Mouse (Mus musculus) urinary bladder, postnatal 4 days (tissue): ENCODE measurements around the gene Gm27027.

Experiments used
- DNase-seq, 2 experiments: peaks; one replicate each; pipeline ENCODE4 v3.0.0; 2021 to 2022; ENCODE audit warnings: low spot score in 2 of 2

Gene Gm27027

DNA sequence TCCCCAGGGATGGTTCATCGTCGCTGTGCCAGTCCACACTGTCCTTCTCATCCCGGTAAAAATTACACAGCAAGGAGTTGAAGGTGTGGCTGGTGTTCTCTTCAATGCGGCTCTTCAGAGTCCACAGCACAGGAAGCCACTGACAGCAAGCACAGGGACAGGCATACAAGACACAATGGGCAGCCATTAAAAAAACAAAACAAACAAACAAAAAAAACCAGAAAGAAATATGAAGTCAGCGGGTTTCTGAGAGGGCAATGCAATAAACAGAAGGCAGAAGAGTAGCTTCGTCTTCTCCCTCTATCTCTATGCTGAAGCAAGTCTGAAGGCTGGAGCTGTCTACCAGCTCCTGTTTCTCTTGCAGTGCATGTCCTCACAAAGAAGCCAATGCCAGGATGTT, at the start of gene Gm27027:
Gene Gm27027 (minus strand): TSS at position 101 of the 400 bp plus-strand sequence.
- no peak for DNase-seq

GRCm38 (mm10) chr2:94045411-94046090, 49.4 kb upstream of the Gm27027 start:
- DNase-seq = no peak

DNA sequence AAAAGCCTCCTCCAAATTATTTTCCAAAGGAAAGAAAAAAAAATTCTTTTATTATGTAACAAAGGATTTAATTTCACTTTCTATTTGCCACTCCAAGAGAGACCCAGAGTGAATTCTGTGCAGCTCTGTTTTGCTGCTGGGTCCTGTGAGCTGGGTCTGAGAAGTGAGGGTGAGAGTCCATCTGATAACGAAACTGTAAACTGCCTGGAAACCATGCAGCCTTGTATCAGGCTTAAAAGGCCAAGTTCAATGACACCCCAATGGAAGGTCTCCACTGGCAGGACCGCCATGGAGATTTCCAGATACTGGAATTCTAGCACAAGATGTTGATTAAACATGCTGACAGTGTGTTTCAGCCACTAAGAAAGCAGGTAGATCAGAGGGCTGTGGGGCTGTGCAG, 48.0 kb upstream of the Gm27027 start:
- DNase-seq = no peak

GRCm38 (mm10) chr2:94043662-94044061, 47.5 kb upstream of the Gm27027 start:
- DNase-seq = no peak

- DNase-seq = no peak
Observed at GRCm38 (mm10) chr2:94042461-94042860, 46.3 kb upstream of the Gm27027 start.

DNA sequence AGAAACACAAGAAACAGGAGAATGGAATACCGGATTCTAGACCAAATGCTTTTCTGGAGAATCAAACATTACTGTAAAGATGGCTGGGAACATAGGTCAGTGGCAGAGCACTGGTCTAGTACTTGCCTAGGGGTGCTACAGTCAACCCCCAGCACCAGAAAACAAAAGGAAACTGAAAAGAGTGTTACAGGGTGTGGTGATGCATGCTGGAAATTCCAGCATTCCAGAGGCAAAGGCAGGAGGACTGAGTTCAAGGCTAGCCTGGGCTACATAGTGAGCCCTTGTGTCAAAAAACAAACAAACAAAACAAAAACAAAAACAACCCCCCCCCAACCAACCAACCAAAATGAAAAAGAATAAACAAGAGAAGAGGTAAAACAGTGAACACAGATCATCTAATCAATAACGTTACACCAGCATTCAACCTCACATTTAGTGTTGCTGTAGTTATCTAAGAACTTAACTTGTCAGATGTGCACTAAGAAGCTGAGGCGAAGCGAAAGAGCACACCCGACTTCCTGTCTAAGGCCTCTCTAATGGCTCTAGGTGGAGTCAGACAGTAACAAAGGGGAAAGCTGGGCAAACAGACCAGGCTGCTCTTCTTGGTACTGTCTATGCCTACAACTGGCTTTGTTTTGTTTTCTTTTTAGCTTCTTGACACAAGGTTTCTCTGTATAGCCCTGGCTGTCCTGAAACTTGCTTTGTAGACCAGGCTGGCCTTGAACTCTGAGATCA, 44.4 kb upstream of the Gm27027 start:
- no peak for DNase-seq

- DNase-seq = peak; percentile 26 to 67
Observed at GRCm38 (mm10) chr2:94035428-94036331, 39.5 kb upstream of the Gm27027 start.

DNA sequence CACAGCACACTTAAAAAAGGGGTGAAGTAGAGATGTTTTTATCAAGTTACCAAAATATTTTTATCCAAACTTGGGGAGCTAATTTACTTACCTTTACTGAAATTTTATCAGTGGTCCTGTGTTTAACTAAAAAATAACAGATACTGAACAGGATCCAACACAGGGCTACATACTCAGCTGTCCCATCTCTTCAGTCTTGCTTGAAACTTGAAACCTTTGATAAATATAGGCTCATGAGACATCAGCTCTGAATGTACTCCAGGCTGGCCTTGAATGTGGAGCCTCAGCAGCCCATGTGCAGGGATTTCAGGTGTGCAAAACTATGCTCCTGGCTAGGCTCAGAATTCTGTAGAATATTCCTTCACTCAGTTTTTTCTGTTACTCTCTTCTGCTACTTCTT, 34.4 kb upstream of the Gm27027 start:
- DNase-seq = no peak

- no peak for DNase-seq
Observed at GRCm38 (mm10) chr2:94024637-94025036, 28.5 kb upstream of the Gm27027 start.

DNA sequence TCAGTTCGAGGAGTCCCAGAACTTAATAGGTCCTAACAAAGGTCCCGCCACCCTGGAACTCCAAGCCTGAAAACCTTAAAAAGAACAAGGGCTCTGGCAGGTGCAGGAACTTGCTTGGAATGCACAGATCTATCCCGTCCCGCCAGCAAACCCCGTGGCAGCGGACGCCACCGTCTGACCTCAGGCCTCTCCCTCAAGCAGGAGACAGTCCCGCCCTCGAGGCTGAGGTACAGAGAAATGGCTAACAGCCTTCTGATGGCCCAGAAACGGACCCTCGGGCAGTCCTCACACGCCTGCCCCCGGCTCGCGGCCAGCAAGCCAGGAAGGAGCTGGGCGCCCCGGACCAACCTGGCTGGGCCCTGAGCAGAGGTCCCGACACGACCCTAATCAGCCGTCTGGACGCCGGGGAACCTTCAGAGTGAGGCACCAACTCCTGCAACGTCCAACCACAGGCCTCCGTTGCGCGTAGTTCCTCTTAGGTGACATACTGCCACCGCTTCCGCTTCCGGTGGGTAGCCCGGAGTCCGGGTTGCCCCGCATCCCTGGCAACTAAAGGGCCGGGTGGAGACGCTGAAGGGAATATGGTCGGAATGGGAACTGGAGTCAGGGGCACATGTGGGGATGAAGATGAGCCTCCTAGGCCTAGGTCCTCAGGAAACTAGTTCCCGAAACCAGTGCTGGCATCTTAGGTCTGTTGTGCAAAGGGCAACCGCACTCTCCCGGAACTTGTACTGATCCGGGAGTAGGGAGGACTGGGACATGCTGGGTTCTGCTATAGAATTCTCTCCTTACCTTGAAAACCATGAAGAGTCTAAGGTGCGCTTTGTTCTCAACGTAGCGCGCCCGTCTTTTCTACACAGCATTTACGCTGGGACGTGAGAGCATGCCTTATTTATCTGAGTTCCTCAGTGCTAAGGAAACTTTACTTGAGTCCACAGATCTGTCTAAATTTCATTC, 14.5 kb upstream of the Gm27027 start, which contains the start of gene Alkbh3:
Gene Alkbh3 (minus strand): TSS at position 473 of the 957 bp plus-strand sequence.
- DNase-seq = peak; percentile 87 to 92

GRCm38 (mm10) chr2:94002331-94002730, 6.2 kb upstream of the Gm27027 start:
- peak; percentile 63 to 90 for DNase-seq

DNA sequence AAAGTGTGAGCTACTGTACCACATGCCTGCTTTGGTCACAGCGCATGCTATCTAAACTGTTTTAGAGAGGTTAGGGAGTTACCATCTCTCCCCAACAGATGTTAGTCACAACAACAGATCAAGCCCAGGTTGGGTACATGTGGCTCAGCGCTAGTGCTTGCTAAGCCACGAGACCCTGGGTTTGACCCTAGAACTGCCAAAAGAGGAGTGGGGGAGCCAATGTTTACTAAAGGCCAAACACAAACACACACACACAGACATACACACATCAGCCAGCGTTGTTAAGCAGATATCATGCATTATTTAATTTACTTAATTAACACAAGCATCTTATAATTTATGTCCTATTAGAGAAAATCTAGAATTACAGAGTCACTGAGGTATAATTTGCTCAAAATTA, 5.8 kb upstream of the Gm27027 start:
- no peak for DNase-seq

DNA sequence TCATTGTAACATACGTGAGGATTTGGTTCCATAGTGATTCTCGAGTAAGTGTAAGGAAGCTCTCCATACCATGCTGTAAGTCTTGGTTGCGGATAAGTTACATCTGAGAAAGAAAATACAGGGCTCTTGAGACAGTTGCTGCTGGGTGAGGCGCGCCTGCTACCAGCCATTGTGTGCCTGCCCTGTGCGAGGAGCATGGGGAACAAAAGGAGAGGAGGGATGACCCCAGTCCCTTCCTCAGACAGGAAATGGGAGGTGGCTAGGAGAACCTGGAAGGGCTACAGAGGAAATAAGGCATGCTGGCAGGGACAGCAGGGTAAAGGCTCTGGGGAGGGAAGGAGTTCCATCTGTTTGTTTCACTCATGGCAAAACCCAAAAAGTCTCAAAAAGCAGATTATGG, 5.3 kb upstream of the Gm27027 start:
- no peak for DNase-seq

GRCm38 (mm10) chr2:93992810-93993209, 3.3 kb downstream of the Gm27027 start:
- DNase-seq = no peak

DNA sequence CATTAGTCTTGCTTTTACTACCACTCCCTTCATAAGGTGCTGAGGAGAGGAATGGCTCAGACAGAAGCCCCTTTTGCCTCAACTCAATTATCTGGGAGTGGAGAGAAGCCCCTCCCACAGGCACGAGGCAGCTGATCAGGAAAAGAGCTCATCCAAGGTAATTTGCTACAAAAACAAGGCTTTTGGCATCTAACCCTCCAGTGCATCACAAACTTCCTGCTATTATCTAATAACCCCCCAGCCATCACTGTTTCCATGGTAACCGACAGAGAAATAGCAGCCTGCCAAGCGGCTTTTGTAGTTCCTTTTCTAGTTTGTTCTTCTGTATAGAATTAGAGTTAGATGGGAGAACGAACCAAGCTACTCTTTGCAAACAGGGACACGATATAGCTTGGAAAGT, 3.9 kb downstream of the Gm27027 start:
- no peak for DNase-seq

GRCm38 (mm10) chr2:93991336-93991735, 4.8 kb downstream of the Gm27027 start:
- DNase-seq = no peak

DNA sequence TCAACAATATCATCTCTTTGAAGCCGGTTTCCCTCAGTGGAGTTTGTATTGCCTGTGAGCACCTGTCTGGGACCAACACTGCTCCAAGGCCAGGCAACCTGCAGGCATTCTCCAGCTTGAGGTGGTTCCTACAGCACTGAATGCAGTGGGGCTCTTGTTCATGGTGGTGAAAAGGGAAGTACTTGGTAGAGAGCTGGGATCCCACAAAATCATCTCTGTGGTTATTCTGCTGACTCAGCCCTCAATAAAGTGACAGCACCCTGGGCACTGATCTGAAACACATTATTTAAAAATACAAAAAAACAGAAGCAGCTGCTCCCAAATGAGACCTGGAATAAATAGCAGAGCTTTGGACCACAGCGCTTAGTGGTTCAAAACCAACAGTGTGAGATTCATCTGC, 7.7 kb downstream of the Gm27027 start:
- DNase-seq = no peak

DNA sequence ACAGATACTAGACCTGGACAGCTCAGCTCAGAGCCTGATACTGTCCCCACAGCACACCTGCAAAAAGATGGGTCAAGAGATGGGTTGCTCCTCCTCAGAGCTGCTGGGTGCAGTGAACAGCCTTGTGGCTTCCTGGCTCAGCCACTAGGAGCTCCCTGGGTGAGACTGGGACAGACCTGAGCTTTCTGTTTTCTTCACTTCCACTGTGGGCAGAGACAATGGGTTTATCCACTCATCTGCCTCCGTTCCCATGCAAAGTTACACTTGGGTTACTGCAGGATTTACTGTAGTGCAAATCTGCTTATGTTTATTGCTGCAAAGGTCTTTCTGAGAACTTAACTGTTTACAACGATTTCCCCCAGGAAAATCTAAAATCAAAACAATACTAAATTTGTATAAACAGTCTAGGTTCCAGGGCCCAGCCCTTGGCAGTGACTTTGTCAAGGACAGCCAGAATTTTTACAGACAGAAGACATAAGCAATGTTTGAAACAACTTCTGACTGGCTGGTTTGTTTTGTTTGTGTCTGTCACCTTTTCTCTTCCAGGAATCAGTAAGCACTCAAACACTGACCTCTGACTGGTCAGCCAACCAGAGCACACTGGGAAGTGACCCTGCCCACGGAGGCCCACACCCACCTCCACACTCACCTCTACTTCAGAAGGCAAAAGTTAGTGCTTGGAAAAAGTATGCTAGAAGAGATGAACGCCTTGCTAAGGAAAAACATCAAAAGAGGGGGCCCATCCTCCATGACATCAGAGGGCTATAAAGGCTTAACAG, 13.5 kb downstream of the Gm27027 start:
- no peak for DNase-seq

DNA sequence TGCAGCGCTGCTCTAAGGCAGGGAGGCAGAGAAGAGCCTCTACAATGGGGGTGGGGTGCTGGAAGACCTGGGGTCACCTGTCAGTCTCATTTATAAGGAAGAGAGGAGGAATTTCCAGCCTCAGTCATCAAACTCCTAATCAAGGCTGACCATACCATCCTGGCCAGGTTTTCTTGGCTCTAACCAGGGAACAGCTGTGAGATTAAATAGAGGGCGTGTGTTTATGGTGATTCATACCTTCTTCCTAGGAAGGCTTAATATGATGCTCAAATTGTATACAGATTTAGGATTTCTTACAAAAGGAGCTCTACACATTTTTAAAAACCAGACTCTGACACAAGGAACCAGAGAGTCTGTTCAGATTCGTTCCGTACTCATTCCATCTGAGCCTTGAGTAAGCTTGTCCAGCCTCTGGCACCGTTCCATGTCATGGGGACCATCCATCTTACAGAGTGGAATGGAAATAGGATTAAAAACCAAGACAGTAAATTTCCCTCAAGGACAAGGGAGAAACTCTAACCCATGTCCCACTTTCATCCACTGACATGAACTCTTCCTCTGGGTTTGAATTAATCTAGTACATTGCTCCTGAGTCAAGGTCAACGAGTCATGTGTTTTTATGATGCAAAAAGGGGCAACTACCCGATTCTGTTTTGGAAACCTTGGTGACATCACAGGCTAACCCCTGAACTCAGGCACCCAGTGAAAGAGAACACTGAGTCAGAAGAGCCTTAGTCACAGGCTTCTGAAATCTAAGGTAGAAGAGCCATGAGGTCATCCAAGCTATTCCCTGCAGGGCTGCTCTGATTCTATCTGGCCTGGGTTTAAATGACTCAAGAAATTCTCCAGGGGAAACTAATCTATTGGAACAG, 16.7 kb downstream of the Gm27027 start:
- no peak for DNase-seq
